Mouse (Mus musculus) adrenal gland, adult 10 weeks (tissue): Measurements from ENCODE around the gene Klhdc2. TPM values are rescaled to one million over a fixed set of nuclear protein-coding genes. Genes with fewer than 3 reads are reported as not detected.

Experiments used
- polyA plus RNA-seq: library from polyadenylated mRNA; stranded (reverse); fragments of 350-450 nt; fragmentation: Illumina TruSeq; extraction: RNeasy Lipid Tissue Mini Kit (QIAGEN cat#74804); gene quantifications from one replicate; pipeline ENCODE4 v1.2.3, GENCODE M21; 2014; ENCODE audit warnings: low read depth, low replicate concordance

Gene Klhdc2
- polyA plus RNA-seq = 129 TPM

GRCm38 (mm10) chr12:69296511-69297410 lies at the start of gene Klhdc2:
Gene Klhdc2, plus strand, starts transcription at chr12:69296681.

GRCm38 (mm10) chr12:69356546-69357299 lies 60.2 kb downstream of the Klhdc2 start, which contains the start of gene Nemf:
Gene Nemf, minus strand, starts transcription at chr12:69357165.

Other genes with a start within 250 kb of the Klhdc2 start
- gene Rps29, start 137.5 kb upstream of the Klhdc2 start, polyA plus RNA-seq = 11.5 TPM
- gene Lrr1, start 127.9 kb upstream of the Klhdc2 start, polyA plus RNA-seq = 0.82 TPM
- gene Rpl36al, start 112.6 kb upstream of the Klhdc2 start, polyA plus RNA-seq = 235 TPM
- gene Mgat2, start 112.5 kb upstream of the Klhdc2 start, polyA plus RNA-seq = 170 TPM
- gene Gm49383, start 99.6 kb upstream of the Klhdc2 start, polyA plus RNA-seq = 2.4 TPM
- gene Dnaaf2, start 98.3 kb upstream of the Klhdc2 start, polyA plus RNA-seq = 1.5 TPM
- 9.9 TPM for gene Gm49384, start 92.4 kb upstream of the Klhdc2 start, polyA plus RNA-seq
- gene Pole2, start 68.5 kb upstream of the Klhdc2 start, polyA plus RNA-seq = 5.5 TPM
- gene Klhdc1, start 55.5 kb upstream of the Klhdc2 start, polyA plus RNA-seq = 21.4 TPM
- gene Nemf, start 60.5 kb downstream of the Klhdc2 start, polyA plus RNA-seq = 126 TPM
- 55.8 TPM for gene Arf6, start 75.5 kb downstream of the Klhdc2 start, polyA plus RNA-seq
- not detected for gene Gm9887, start 75.8 kb downstream of the Klhdc2 start, polyA plus RNA-seq